Mouse (Mus musculus) lung, postnatal 4 days (tissue): ENCODE measurements at regions not wholly inside any gene's neighbourhood (a gene's known extent, or its start where the extent isn't known, plus 50 kb on each side); places are given as distances from the start of the nearest gene placed in this dataset.
A peak's percentile ranks its signal among the peaks of the same experiment; 100 is the strongest.
"Not testable (repeated sequence)": the region's sequence is repeated elsewhere in the genome, so short reads cannot be mapped to it uniquely, and the experiment has no call there.

Experiments
- DNase-seq, 2 experiments: peaks; one replicate each; pipeline ENCODE4 v3.0.0; 2021

- no peak for DNase-seq
Observed at GRCm38 (mm10) chr13:5615327-5615726, 246.0 kb upstream of the Klf6 start.

GRCm38 (mm10) chr13:5628124-5628523, 233.2 kb upstream of the Klf6 start:
- DNase-seq, result no peak

GRCm38 (mm10) chr13:5634960-5635359, 226.3 kb upstream of the Klf6 start:
- no peak for DNase-seq

GRCm38 (mm10) chr13:5641743-5642510, 219.4 kb upstream of the Klf6 start:
- no peak for DNase-seq

GRCm38 (mm10) chr13:5648276-5648675, 213.0 kb upstream of the Klf6 start:
- DNase-seq, result no peak

- DNase-seq, result no peak
Observed at GRCm38 (mm10) chr13:5657556-5657955, 203.7 kb upstream of the Klf6 start.

GRCm38 (mm10) chr13:5666235-5667007, 194.9 kb upstream of the Klf6 start:
- DNase-seq, result no peak

GRCm38 (mm10) chr13:5675668-5676067, 185.6 kb upstream of the Klf6 start:
- DNase-seq, result no peak

GRCm38 (mm10) chr13:5690124-5690523, 171.2 kb upstream of the Klf6 start:
- no peak for DNase-seq

GRCm38 (mm10) chr13:5690680-5691079, 170.6 kb upstream of the Klf6 start:
- DNase-seq, result not testable (repeated sequence)

- DNase-seq, result no peak
Observed at GRCm38 (mm10) chr13:5694626-5695025, 166.7 kb upstream of the Klf6 start.

- DNase-seq, result not testable (repeated sequence)
Observed at GRCm38 (mm10) chr13:5695581-5695980, 165.7 kb upstream of the Klf6 start.

GRCm38 (mm10) chr13:5696377-5696776, 164.9 kb upstream of the Klf6 start:
- no peak for DNase-seq

GRCm38 (mm10) chr13:5697329-5697728, 164.0 kb upstream of the Klf6 start:
- not testable (repeated sequence) for DNase-seq

- no peak for DNase-seq
Observed at GRCm38 (mm10) chr13:5702071-5702470, 159.2 kb upstream of the Klf6 start.

- DNase-seq, result no peak
Observed at GRCm38 (mm10) chr13:5704991-5705390, 156.3 kb upstream of the Klf6 start.

- no peak for DNase-seq
Observed at GRCm38 (mm10) chr13:5711646-5712045, 149.6 kb upstream of the Klf6 start.

GRCm38 (mm10) chr13:5713195-5713863, 148.0 kb upstream of the Klf6 start:
- peak; percentile 39 to 50 for DNase-seq

GRCm38 (mm10) chr13:5714191-5714591, 147.1 kb upstream of the Klf6 start:
- DNase-seq, result peak; percentile 54 to 57

GRCm38 (mm10) chr13:5714793-5715192, 146.5 kb upstream of the Klf6 start:
- DNase-seq, result no peak

GRCm38 (mm10) chr13:5716749-5717148, 144.5 kb upstream of the Klf6 start:
- no peak for DNase-seq

- no peak for DNase-seq
Observed at GRCm38 (mm10) chr13:5723319-5723718, 138.0 kb upstream of the Klf6 start.

GRCm38 (mm10) chr13:5724364-5724763, 136.9 kb upstream of the Klf6 start:
- DNase-seq, result no peak

GRCm38 (mm10) chr13:5725984-5726383, 135.3 kb upstream of the Klf6 start:
- DNase-seq, result no peak
